Mouse (Mus musculus): Measurements from ENCODE around the gene Cdkal1.

GRCm38 (mm10) chr13:29354943-29355342 lies 500.5 kb downstream of the Cdkal1 start:
- no peak for TF ChIP-seq CTCF (conservative IDR thresholded peaks at IDR 0.05 in 1 of 2, IDR thresholded peaks at IDR 0.05 in 1 of 2; ENCODE audit: low read depth in 2 of 2, low read length in 2 of 2)
- no peak for TF ChIP-seq USF2 (conservative IDR thresholded peaks at IDR 0.05; ENCODE audit: low read depth, low read length)
- TF ChIP-seq MAFK (IDR thresholded peaks at IDR 0.05; ENCODE audit: insufficient replicate concordance, low read length), result no peak
